Mouse (Mus musculus) embryonic fibroblast, embryonic 13.5 days (primary cell): ENCODE results near the gene Rnf135. TPM values are rescaled to one million over a fixed set of nuclear protein-coding genes. Genes with fewer than 3 reads are reported as not detected.
"Not testable (repeated sequence)": the region's sequence is repeated elsewhere in the genome, so short reads cannot be mapped to it uniquely, and the experiment has no call there.

Experiments used
- H3K27ac ChIP-seq: 2 replicates; pipeline ENCODE4 v1.5.1; 2012; ENCODE audit warnings: low read length, control low read depth, inconsistent platforms; ENCODE audit not compliant: insufficient read depth
- H3K4me1 ChIP-seq: 2 replicates; pipeline ENCODE4 v1.6.1; 2011; ENCODE audit warnings: low read length; ENCODE audit not compliant: control insufficient read depth, insufficient read depth
- H3K4me3 ChIP-seq: 2 replicates; pipeline ENCODE4 v1.5.1; 2011; ENCODE audit warnings: mild to moderate bottlenecking, control low read depth, low read length; ENCODE audit not compliant: insufficient read depth
- CTCF ChIP-seq: IDR thresholded peaks from 2 replicates; pipeline ENCODE4 v1.5.1; 2011; ENCODE audit warnings: mild to moderate bottlenecking, control low read depth, low read length, moderate library complexity, borderline replicate concordance; ENCODE audit not compliant: insufficient read depth
- POLR2A ChIP-seq: IDR thresholded peaks from 2 replicates; pipeline ENCODE4 v1.6.1; 2011; ENCODE audit warnings: low read depth, mild to moderate bottlenecking, control low read depth, low read length, moderate library complexity
- polyA plus RNA-seq: library from polyadenylated mRNA; stranded (reverse); fragments of >200 nt; gene quantifications from 2 replicates; pipeline ENCODE4 v1.2.4, GENCODE M21; 2011; ENCODE audit warnings: low read depth; ENCODE audit not compliant: missing spikeins, insufficient read length

Rnf135 gene
- polyA plus RNA-seq, 1 experiment = 8.0 TPM

DNA sequence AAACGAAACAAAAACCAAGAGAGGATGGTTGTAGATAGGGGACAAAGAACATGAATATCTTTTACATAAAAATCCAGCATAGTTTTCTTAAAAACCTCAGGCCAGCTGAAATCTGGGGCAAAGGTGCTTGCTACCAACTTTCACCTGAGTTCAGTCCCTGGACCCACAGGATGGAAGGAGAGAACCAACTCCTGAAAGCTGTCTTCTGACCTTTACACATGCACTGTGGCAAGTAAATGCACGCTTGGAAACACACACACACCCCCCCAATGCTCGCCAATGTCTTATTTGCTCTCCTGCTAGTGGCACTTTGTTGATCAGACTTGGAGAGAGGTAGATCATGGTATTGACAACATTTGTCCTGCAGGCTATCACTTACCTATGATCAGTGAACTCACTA lies 31.6 kb downstream of the Rnf135 start:
- no peak for TF ChIP-seq POLR2A
- TF ChIP-seq CTCF = no peak
- Histone ChIP-seq H3K27ac (no peak overlapping the region), H3K4me1 (no peaks in the 10 kb centered on the region), H3K4me3 (no peak overlapping the region)

DNA sequence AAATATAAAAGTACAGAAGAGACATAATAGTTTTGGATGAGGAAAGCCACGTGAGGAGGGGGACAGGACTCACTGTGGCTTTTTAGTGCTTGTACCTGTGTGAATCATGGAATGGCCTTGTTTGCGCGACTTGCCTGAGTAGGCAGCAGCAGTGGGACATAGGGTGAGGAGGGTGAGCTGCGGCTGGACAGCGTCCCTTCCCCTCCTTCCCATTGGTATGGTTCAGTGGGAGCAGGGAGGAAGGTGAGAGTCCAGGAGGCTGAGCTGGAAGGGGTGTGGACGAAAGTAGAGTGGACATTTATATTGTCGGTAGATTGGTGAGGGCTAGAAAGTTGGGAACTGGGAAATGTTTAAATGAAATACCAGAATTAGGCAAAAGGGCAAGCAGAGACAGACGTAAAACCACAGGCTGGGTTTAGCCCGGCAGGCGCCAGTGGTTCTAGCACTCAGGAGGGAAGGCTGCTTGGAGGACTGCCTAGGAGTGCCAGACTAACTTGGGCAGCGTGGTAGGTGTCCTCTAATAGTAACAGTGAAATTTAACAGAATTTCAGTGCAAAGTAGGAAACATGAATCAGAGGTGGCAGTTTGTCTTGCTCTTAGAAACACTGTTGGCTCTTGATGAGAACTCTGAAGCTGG lies 35.1 kb downstream of the Rnf135 start:
- TF ChIP-seq POLR2A = no peak
- TF ChIP-seq CTCF = no peak
- no peak overlapping the region for H3K4me3 ChIP-seq
- H3K4me1 ChIP-seq = no peaks in the 10 kb centered on the region
- no peak overlapping the region for H3K27ac ChIP-seq

DNA sequence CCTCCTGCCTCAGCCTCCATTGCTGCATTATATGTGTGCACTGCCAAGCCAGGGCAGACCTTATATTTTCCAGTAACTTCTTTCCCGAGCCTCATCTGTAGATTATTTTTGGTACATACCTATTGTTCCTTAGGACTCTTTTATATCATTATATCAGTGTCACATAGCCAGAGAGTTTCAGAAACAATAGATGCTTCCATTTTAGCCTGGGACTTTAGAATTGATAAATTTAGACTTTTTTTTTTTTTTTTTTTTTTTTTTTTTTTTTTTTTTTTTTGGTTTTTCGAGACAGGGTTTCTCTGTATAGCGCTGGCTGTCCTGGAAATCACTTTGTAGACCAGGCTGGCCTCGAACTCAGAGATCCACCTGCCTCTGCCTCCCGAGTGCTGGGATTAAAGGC lies 46.4 kb downstream of the Rnf135 start:
- not testable (repeated sequence) for H3K4me3 ChIP-seq, H3K4me1 ChIP-seq, H3K27ac ChIP-seq

DNA sequence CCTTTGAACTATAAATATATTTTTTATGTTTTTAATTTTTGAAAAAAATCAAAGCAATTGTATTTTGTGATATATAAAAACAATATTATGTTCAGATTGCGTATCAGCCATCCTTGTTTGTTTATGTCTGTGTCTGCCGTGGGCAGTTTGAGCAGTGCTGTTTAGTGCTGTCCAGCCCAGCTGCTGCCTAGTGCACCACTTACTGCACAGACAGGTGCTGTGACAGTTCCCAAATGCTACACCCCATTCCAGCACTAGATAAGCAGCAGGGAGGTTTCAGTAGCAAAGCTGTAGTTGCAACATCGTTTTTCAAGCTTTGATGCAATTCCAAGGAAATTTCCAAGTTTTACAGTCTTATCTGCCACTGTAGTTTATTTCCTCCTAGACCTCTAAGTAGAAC lies 53.6 kb downstream of the Rnf135 start:
- no peak overlapping the region for H3K27ac ChIP-seq
- H3K4me3 ChIP-seq = no peak overlapping the region
- TF ChIP-seq POLR2A = no peak
- TF ChIP-seq CTCF = no peak
- H3K4me1 ChIP-seq = no peaks in the 10 kb centered on the region

DNA sequence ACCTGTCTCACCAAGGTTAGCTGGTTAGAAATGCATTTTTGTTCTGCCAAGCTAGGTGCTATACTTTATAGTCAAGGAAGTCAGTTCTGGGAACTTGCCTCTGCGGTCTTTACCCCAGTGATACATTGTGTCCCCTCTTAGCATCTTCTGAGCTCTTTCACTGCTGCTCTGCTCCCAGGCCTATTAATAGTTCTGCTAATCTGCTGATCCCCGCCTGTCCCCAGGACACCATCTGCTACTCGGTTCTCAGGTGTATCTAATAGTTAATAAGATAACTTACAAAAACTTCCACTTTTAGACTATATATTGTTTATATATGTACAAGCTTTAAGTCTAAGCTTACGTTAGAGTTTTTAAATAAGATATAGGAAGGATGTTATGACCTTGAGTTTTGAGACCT lies 54.7 kb downstream of the Rnf135 start:
- H3K4me1 ChIP-seq = no peaks in the 10 kb centered on the region
- TF ChIP-seq CTCF (no peak), POLR2A (no peak)
- no peak overlapping the region for H3K4me3 ChIP-seq
- H3K27ac ChIP-seq = no peak overlapping the region

DNA sequence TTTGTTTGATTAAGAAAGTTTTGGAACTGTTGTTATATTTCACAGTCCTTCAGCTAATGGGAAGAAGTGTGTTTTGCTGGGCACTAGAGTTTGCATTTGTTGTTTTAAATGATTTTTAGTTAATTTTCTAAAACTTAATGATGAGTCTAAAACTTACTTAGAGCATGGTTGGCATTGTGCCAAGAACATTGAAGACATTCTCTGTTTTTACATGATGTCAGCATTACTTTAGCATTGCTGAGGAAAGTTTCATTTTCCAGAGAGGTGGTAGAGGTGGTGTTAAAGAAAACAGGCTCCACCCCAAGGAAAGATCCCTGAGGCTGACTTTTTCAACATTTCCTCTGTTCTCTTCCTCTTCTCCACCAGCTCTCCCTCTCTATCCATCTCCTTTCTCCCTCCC lies 63.4 kb downstream of the Rnf135 start:
- no peaks in the 10 kb centered on the region for H3K4me1 ChIP-seq
- H3K4me3 ChIP-seq = no peak overlapping the region
- H3K27ac ChIP-seq = no peak overlapping the region
- TF ChIP-seq CTCF (no peak), POLR2A (no peak)

DNA sequence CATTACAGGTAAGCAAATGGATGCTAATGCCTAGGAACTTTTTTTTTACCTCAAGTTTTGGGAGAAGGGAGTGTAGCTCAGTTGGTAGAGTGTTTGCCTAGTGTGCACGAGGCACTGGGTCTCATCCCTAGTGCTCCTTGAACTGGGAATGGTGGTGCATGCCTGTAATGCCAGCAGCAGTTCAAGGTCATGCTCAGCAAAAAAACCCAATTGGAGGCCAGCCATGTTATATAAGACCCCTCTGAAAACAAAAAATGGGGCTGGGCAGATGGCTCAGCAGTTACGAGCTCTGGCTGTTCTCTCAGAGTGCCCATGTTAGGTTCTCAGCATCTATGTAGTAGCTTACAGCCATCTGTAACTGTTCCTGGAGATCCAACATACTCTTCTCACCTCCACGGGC lies 64.9 kb downstream of the Rnf135 start:
- Histone ChIP-seq H3K4me3 (no peak overlapping the region), H3K4me1 (no peaks in the 10 kb centered on the region), H3K27ac (no peak overlapping the region)
- TF ChIP-seq CTCF (no peak), POLR2A (no peak)

Other genes starting within 250 kb of the Rnf135 start
- 34.9 and 38.4 TPM in 2 replicates for gene Utp6, start 221.5 kb upstream of the Rnf135 start, polyA plus RNA-seq
- 50.9 and 63.6 TPM in 2 replicates for gene Suz12, start 190.7 kb upstream of the Rnf135 start, polyA plus RNA-seq
- 20.7 and 27.2 TPM in 2 replicates for gene Crlf3, start 102.9 kb upstream of the Rnf135 start, polyA plus RNA-seq
- gene Atad5, start 94.5 kb upstream of the Rnf135 start, polyA plus RNA-seq = 7.4 and 11.4 TPM in 2 replicates
- 13.9 and 16.6 TPM in 2 replicates for gene Tefm, start 41.7 kb upstream of the Rnf135 start, polyA plus RNA-seq
- gene Adap2, start 29.7 kb upstream of the Rnf135 start, polyA plus RNA-seq = not detected in 2 replicates
- 53.8 and 65.6 TPM in 2 replicates for gene Rhot1, start 25.2 kb downstream of the Rnf135 start, polyA plus RNA-seq
- gene Rhbdl3, start 117.1 kb downstream of the Rnf135 start, polyA plus RNA-seq = 1.3 and 1.8 TPM in 2 replicates
- gene 5730455P16Rik, start 194.2 kb downstream of the Rnf135 start, polyA plus RNA-seq = 27.0 and 38.4 TPM in 2 replicates
- 178 and 208 TPM in 2 replicates for gene Zfp207, start 199.4 kb downstream of the Rnf135 start, polyA plus RNA-seq
- 131 and 170 TPM in 2 replicates for gene Psmd11, start 244.8 kb downstream of the Rnf135 start, polyA plus RNA-seq